Comparison of ENCODE assay signal across 10 mouse cellular contexts in the genomic region with DNA sequence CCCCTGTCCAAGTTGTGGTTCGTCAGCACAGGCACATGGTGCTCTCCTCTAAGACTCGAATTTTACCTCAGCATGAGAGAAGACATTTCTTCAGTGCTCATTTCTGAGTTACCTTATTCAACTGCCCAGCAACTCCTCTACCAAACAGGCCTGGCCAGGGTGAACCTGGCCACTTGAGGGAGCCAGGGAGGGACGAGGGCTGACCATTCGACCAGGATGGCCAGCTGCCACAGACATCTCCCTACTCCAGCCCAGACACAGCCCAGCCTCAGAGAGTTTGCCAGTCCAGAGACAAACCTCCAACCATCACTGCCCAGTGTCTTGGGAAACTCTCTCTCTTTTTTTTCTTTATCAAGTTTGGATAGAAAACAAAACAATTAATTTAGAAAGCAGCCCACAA.
DNase-seq lines count a peak whose midpoint lies in the region; ATAC-seq and TF ChIP-seq lines count a peak whose summit lies in the region.
"Had no signal": no experiment of that assay in that cellular context is flagged by ENCODE, and none has a peak within 500 bp of the region (broad histone marks: within the 10 kb centered on the region; RNA-seq: fewer than 3 reads in every experiment).

No protein-coding gene starts in this region.

- H3K79me2 ChIP-seq in CH12.LX (replicated peaks; ENCODE audit: control insufficient read depth, extremely low read depth, insufficient read depth, poor library complexity, severe bottlenecking) = no peaks in the 10 kb centered on the region

- WGBS in kidney, adult 2 months = 75% methylated on average over 4 of the region's 4 CpGs
- 81% methylated on average over 4 of the region's 4 CpGs for WGBS in kidney, embryonic 16.5 days

- no peak overlapping the region for H3K4me3 ChIP-seq in kidney, adult 2 months (ENCODE audit: insufficient read depth, low read depth, low read length)
- no peak overlapping the region for H3K4me3 ChIP-seq in kidney, embryonic 16.5 days (ENCODE audit: low read length)
- H3K4me3 ChIP-seq in CH12.LX (replicated peaks in 1 of 3; ENCODE audit: low read depth in 2 of 3, low read length in 2 of 3, poor library complexity in 1 of 3) = no peak overlapping the region
- H3K4me3 ChIP-seq: heart, embryonic 15.5 days had no signal

- no peak overlapping the region for H3K4me2 ChIP-seq in kidney, embryonic 16.5 days (replicated peaks; ENCODE audit: low read depth, low read length)
- H3K4me2 ChIP-seq in CH12.LX (ENCODE audit: insufficient read depth, low read depth, poor library complexity, severe bottlenecking) = no peak overlapping the region
- H3K4me2 ChIP-seq: heart, embryonic 15.5 days had no signal

- no peak for ATAC-seq in kidney, embryonic 16.5 days (ENCODE audit: low FRiP score, low TSS enrichment)
- ATAC-seq: Patski had no signal

- no peak overlapping the region for H3K27ac ChIP-seq in kidney, adult 2 months (ENCODE audit: insufficient read depth, low read depth, low read length)
- no peak overlapping the region for H3K27ac ChIP-seq in kidney, embryonic 16.5 days (ENCODE audit: low read length)
- H3K27ac ChIP-seq in CH12.LX (ENCODE audit: insufficient read depth, low read depth) = no peak overlapping the region
- H3K27ac ChIP-seq: heart, embryonic 15.5 days had no signal

- peak; percentile 55 for TF ChIP-seq CTCF in kidney, adult 2 months (conservative IDR thresholded peaks at IDR 0.05; ENCODE audit: insufficient read depth, insufficient read length, low read depth, low read length)
- TF ChIP-seq CTCF in CH12.LX (conservative IDR thresholded peaks at IDR 0.05 in 1 of 2, IDR thresholded peaks at IDR 0.05 in 1 of 2; ENCODE audit: low read depth in 2 of 2, low read length in 2 of 2) = no peak

- H3K9ac ChIP-seq in kidney, embryonic 16.5 days (replicated peaks; ENCODE audit: low read length) = no peak overlapping the region
- no peak overlapping the region for H3K9ac ChIP-seq in CH12.LX (ENCODE audit: insufficient read depth, low read depth)
- H3K9ac ChIP-seq: heart, embryonic 15.5 days had no signal

- no peaks in the 10 kb centered on the region for H3K36me3 ChIP-seq in kidney, adult 2 months (ENCODE audit: control insufficient read depth, insufficient read depth, low read length)
- no peaks in the 10 kb centered on the region for H3K36me3 ChIP-seq in kidney, embryonic 16.5 days (ENCODE audit: insufficient read depth, low read length)
- no peaks in the 10 kb centered on the region for H3K36me3 ChIP-seq in CH12.LX (replicated peaks in 1 of 2; ENCODE audit: control insufficient read depth in 1 of 2, insufficient read depth in 1 of 2, low read length in 1 of 2)
- H3K36me3 ChIP-seq: heart, embryonic 15.5 days had no signal

- DNase-seq in cerebellum, postnatal 10 days = peak; percentile 24 to 56
- no peak for DNase-seq in cerebellum, adult 18-20 months
- peak; percentile 57 for DNase-seq in kidney, adult 2 months
- no peak for DNase-seq in CH12.LX (ENCODE audit: extremely low read depth)
- DNase-seq in kidney, postnatal 14 days = peak; percentile 31
- DNase-seq in urinary bladder, postnatal 36 days (ENCODE audit: low spot score in 2 of 2) = no peak
- DNase-seq in layer of hippocampus, adult 18-20 months (ENCODE audit: low spot score in 2 of 2) = no peak

- in situ Hi-C loops in CH12.LX (cut with MboI; ENCODE audit: low pct_ligation_motif_present, low pct_unique_long_range_greater_than_20kb, low sequenced_read_pairs) = no loop called here

- dilution Hi-C loops in CH12.LX (cut with MboI; ENCODE audit: extremely low pct_ligation_motif_present, extremely low pct_unique_long_range_greater_than_20kb, low sequenced_read_pairs) = no loop called here

- no peaks in the 10 kb centered on the region for H3K9me3 ChIP-seq in kidney, embryonic 16.5 days (ENCODE audit: low read length)
- no peaks in the 10 kb centered on the region for H3K9me3 ChIP-seq in CH12.LX (replicated peaks; ENCODE audit: low read length)
- H3K9me3 ChIP-seq: heart, embryonic 15.5 days had no signal

- H3K27me3 ChIP-seq in kidney, adult 2 months (replicated peaks; ENCODE audit: control insufficient read depth, insufficient read depth, low read length) = no peaks in the 10 kb centered on the region
- no peaks in the 10 kb centered on the region for H3K27me3 ChIP-seq in kidney, embryonic 16.5 days (ENCODE audit: insufficient read depth, low read length)
- no peaks in the 10 kb centered on the region for H3K27me3 ChIP-seq in CH12.LX (replicated peaks)
- H3K27me3 ChIP-seq: heart, embryonic 15.5 days; Patski had no signal

- no peak for TF ChIP-seq EP300 in CH12.LX (IDR thresholded peaks at IDR 0.05; ENCODE audit: low read length)

- TF ChIP-seq RAD21 in CH12.LX (IDR thresholded peaks at IDR 0.05; ENCODE audit: low read depth, low read length) = no peak; the same call in 1 of the 2 replicates

- H3K4me1 ChIP-seq in kidney, adult 2 months (ENCODE audit: control insufficient read depth, insufficient read depth, low read length) = no peaks in the 10 kb centered on the region
- H3K4me1 ChIP-seq in kidney, embryonic 16.5 days (ENCODE audit: insufficient read depth, low read length) = peaks cover 25% of the 10 kb centered on the region
- no peaks in the 10 kb centered on the region for H3K4me1 ChIP-seq in CH12.LX (ENCODE audit: control insufficient read depth in 1 of 2, insufficient read depth in 2 of 2)

- no peak for TF ChIP-seq POLR2A in kidney, adult 2 months (IDR thresholded peaks at IDR 0.05; ENCODE audit: low read depth, low read length)
- no peak for TF ChIP-seq POLR2A in CH12.LX (IDR thresholded peaks at IDR 0.05; ENCODE audit: low read depth, low read length)

TF ChIP-seq in CH12.LX, 34 proteins besides CTCF, POLR2A, EP300 and RAD21:
- TF ChIP-seq JUN (IDR thresholded peaks at IDR 0.05; ENCODE audit: insufficient read depth, low read depth, low read length) (no peak), MAZ (IDR thresholded peaks at IDR 0.05; ENCODE audit: low read depth, low read length) (no peak), SIN3A (IDR thresholded peaks at IDR 0.05; ENCODE audit: low read length) (no peak), IRF4 (IDR thresholded peaks at IDR 0.05; ENCODE audit: low read depth, low read length) (no peak), KAT2A (IDR thresholded peaks at IDR 0.05; ENCODE audit: insufficient replicate concordance, low read length) (no peak), BHLHE40 (IDR thresholded peaks at IDR 0.05; ENCODE audit: low read depth, low read length) (no peak), SMC3 (IDR thresholded peaks at IDR 0.05; ENCODE audit: low read depth, low read length) (peak; percentile 23; the same call in 1 of the 2 replicates)
TF ChIP-seq in CH12.LX: peak in this region for 1.

Comparison
In these comparisons a context has a peak if more than half of its experiments do, and no peak if none do; other contexts are left out.
1. DNase-seq: peak in cerebellum, postnatal 10 days (2 of 2), kidney, adult 2 months (single experiment) and kidney, postnatal 14 days (single experiment); none in cerebellum, adult 18-20 months (0 of 2), CH12.LX (single experiment), urinary bladder, postnatal 36 days (0 of 2) and layer of hippocampus, adult 18-20 months (0 of 2).